Mouse (Mus musculus): ENCODE measurements around the gene Klrg1. TPM values are rescaled to one million over a fixed set of nuclear protein-coding genes. Genes with fewer than 3 reads are reported as not detected.

The Klrg1 gene
- not detected in 2 replicates for polyA plus RNA-seq (2015; fragmentation: Nextera tagmentation; extraction: Ambion mirVana)

GRCm38 (mm10) chr6:122282782-122283181 lies at the start of gene Klrg1:
TSS of gene Klrg1 (minus strand) at chr6:122282882.
- Histone ChIP-seq H3K9me3 (ENCODE audit: control insufficient read depth, low read length) (no peaks in the 10 kb centered on the region), H3K27me3 (ENCODE audit: control insufficient read depth, insufficient read depth, low read depth, low read length) (no peaks in the 10 kb centered on the region), H3K36me3 (ENCODE audit: control insufficient read depth, insufficient read depth, low read length) (no peaks in the 10 kb centered on the region), H3K9ac (ENCODE audit: low read length) (no peak within 1 kb of the TSS), H3K4me2 (ENCODE audit: low read depth, low read length) (no peak within 1 kb of the TSS), H3K27ac (ENCODE audit: low read length) (no peak within 1 kb of the TSS), H3K4me3 (ENCODE audit: low read length) (no peak within 1 kb of the TSS), H3K4me1 (replicated peaks; ENCODE audit: control insufficient read depth, insufficient read depth, low read length) (no peaks in the 10 kb centered on the region)
- no peak for ATAC-seq (ENCODE audit: low read depth)
- WGBS: 76% methylated on average over 6 of the region's 6 CpGs

DNA sequence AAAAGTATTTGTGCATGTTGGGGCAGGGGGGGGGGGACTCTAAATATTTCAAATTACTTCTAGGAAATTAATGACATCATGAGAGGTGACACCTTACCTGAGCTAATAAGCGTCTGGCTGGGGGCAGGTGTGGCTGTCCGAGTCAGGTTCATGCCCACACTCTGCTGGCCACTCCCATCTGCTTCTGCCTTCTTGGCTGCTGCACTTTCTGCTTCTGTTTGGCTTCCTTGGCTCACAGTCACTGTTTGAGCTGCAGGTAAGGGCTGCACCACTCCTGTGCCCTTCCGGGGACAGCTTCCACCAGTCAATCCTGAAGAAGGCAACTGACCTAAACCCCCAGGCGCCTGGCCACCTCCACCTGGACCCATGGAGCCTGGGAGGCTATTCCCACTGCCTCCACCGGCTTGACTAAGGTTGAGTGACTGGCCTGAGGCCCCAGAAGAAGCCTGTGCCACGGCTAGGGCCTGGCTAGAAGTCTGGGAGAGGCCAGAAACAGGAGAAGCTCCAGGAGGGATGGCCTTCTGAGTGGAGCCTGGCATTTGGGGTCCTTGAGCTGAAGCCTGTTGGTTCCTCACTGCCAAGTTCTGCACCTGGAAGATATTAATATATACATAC lies 42.8 kb upstream of the Klrg1 start:
- Histone ChIP-seq H3K27ac (ENCODE audit: low read length) (no peak overlapping the region), H3K4me1 (replicated peaks; ENCODE audit: control insufficient read depth, insufficient read depth, low read length) (no peaks in the 10 kb centered on the region), H3K4me2 (ENCODE audit: low read depth, low read length) (no peak overlapping the region), H3K36me3 (ENCODE audit: control insufficient read depth, insufficient read depth, low read length) (peaks cover 36% of the 10 kb centered on the region), H3K27me3 (ENCODE audit: control insufficient read depth, insufficient read depth, low read depth, low read length) (no peaks in the 10 kb centered on the region), H3K4me3 (ENCODE audit: low read length) (no peak overlapping the region), H3K9ac (ENCODE audit: low read length) (no peak overlapping the region), H3K9me3 (ENCODE audit: control insufficient read depth, low read length) (no peaks in the 10 kb centered on the region)
- WGBS: 87% methylated on average over 6 of the region's 6 CpGs
- ATAC-seq (ENCODE audit: low read depth): no peak

DNA sequence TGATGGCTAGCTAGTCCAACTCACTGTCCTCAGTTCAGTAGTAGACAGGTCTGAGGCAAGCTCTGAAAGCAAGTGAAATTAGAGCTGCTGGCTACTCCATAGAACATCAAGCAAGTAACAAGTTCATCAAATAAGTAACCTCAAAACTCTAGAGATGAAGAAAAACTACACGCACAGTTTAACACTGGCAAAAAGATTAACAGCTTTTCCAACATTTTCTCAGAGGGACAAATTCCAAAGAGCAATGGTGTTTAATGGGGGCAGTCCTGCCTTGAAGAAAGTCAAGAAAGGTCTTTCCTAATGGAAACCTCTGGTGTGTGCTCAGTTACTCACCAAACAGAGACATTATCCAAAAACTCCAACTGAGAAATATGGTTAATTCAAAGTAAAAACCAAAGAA lies 36.0 kb upstream of the Klrg1 start:
- H3K4me2 ChIP-seq (ENCODE audit: low read depth, low read length): no peak overlapping the region
- no peaks in the 10 kb centered on the region for H3K27me3 ChIP-seq (ENCODE audit: control insufficient read depth, insufficient read depth, low read depth, low read length)
- 95% methylated on average over 1 of the region's 1 CpGs for WGBS
- H3K9me3 ChIP-seq (ENCODE audit: control insufficient read depth, low read length): no peaks in the 10 kb centered on the region
- H3K4me1 ChIP-seq (replicated peaks; ENCODE audit: control insufficient read depth, insufficient read depth, low read length): no peaks in the 10 kb centered on the region
- no peak overlapping the region for H3K9ac ChIP-seq (ENCODE audit: low read length)
- H3K27ac ChIP-seq (ENCODE audit: low read length): no peak overlapping the region
- H3K36me3 ChIP-seq (ENCODE audit: control insufficient read depth, insufficient read depth, low read length): peaks cover 63% of the 10 kb centered on the region
- no peak overlapping the region for H3K4me3 ChIP-seq (ENCODE audit: low read length)
- ATAC-seq (ENCODE audit: low read depth): no peak

- no peak for ATAC-seq (ENCODE audit: low read depth)
- peak overlapping the region; percentile 90 for H3K4me3 ChIP-seq (ENCODE audit: low read length)
Measured at GRCm38 (mm10) chr6:122310187-122310820, 27.6 kb upstream of the Klrg1 start.

DNA sequence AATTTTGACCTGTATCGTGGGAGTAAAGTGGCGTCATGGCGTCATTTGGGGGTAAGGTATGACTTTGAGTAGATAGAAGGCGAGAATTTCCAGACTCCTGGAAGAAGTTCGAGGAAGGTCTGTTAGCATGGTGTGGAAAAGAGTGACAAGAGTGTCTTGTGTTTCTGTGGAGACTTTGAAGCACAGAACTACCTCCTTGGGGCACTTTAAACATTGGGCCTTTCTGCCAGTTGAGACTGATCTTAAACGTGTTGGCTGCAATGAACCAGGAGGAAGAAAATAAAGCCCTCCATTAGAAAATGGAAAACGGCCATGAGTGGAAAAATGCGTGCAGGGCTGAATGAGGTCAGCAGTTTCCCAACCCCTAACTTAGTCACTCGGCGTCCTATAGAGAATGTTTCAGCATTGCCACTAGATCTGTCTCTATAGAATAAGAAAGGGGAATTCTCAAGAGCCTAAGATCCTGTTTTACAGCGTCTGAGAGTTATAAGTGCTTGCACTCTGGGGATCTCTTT lies 26.8 kb upstream of the Klrg1 start:
- H3K4me3 ChIP-seq (ENCODE audit: low read length): peak overlapping the region; percentile 90
- H3K27ac ChIP-seq (ENCODE audit: low read length): peak overlapping the region; percentile 67
- 5% methylated on average over 11 of the region's 11 CpGs for WGBS
- no peak for ATAC-seq (ENCODE audit: low read depth)
- peak overlapping the region; percentile 96 for H3K9ac ChIP-seq (ENCODE audit: low read length)
- H3K4me1 ChIP-seq (replicated peaks; ENCODE audit: control insufficient read depth, insufficient read depth, low read length): peaks cover 15% of the 10 kb centered on the region
- no peaks in the 10 kb centered on the region for H3K27me3 ChIP-seq (ENCODE audit: control insufficient read depth, insufficient read depth, low read depth, low read length)
- no peaks in the 10 kb centered on the region for H3K9me3 ChIP-seq (ENCODE audit: control insufficient read depth, low read length)
- H3K36me3 ChIP-seq (ENCODE audit: control insufficient read depth, insufficient read depth, low read length): peaks cover 12% of the 10 kb centered on the region
- peak overlapping the region; percentile 92 for H3K4me2 ChIP-seq (ENCODE audit: low read depth, low read length)

More at GRCm38 (mm10) chr6:122310187-122310820, 27.6 kb upstream of the Klrg1 start:
- 44% methylated on average over 5 of the region's 5 CpGs for WGBS
- Histone ChIP-seq H3K36me3 (ENCODE audit: control insufficient read depth, insufficient read depth, low read length) (peaks cover 17% of the 10 kb centered on the region), H3K9me3 (ENCODE audit: control insufficient read depth, low read length) (no peaks in the 10 kb centered on the region), H3K27me3 (ENCODE audit: control insufficient read depth, insufficient read depth, low read depth, low read length) (no peaks in the 10 kb centered on the region), H3K9ac (ENCODE audit: low read length) (peak overlapping the region; percentile 96), H3K27ac (ENCODE audit: low read length) (no peak overlapping the region; the same call in 1 of the 2 replicates), H3K4me1 (replicated peaks; ENCODE audit: control insufficient read depth, insufficient read depth, low read length) (peaks cover 15% of the 10 kb centered on the region), H3K4me2 (ENCODE audit: low read depth, low read length) (peak overlapping the region; percentile 92)

DNA sequence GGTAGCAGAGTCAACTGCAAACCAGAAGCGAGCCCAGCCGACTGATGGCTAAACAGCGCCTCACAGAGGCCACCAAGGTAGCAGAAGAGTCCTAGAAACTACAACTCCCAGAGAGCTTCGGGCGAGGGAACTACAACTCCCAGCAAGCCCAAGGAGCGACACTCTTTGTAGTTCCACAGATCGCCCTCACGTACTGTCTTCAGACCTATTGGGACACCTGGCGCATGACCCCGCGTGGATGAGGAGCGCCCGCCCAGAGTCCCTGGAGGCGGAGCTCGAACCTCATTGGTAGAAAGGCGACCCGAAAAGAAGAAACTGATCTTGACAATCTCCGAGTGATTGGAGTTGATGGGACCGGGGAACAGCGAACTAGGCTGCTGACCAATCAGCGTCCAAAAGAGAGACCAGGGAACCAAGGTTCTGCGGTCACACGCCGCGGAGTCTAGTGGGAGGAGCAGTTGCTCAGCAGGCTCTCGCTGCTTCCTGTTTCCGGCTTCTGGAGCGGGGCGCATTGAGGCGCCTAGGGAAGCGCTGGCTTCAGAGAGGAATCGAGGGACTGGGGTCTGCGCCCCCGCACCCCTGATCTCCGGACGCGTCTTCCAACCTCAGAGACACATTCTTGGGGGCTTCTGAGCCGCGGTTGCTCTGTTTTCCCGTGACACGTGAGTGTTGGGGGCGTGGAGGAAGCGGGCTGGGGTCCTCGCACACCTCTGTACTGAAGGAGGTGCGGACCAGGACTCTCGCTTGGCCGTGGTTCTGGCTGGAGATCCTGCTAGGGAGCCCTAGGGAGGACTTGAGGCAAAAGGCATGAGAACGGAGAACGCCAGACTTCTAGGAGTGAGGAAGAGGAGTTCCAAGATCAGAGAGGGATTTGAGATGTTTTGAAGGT lies 26.1 kb upstream of the Klrg1 start, which contains the start of gene M6pr:
M6pr (plus strand) TSS at position 216 of the 889 bp plus-strand sequence.
- Histone ChIP-seq H3K27ac (ENCODE audit: low read length) (peak within 1 kb of the TSS; percentile 67), H3K36me3 (ENCODE audit: control insufficient read depth, insufficient read depth, low read length) (peaks cover 5% of the 10 kb centered on the region), H3K4me1 (replicated peaks; ENCODE audit: control insufficient read depth, insufficient read depth, low read length) (peaks cover 15% of the 10 kb centered on the region), H3K27me3 (ENCODE audit: control insufficient read depth, insufficient read depth, low read depth, low read length) (no peaks in the 10 kb centered on the region), H3K9ac (ENCODE audit: low read length) (peak within 1 kb of the TSS; percentile 96), H3K4me2 (ENCODE audit: low read depth, low read length) (peak within 1 kb of the TSS; percentile 92), H3K9me3 (ENCODE audit: control insufficient read depth, low read length) (no peaks in the 10 kb centered on the region), H3K4me3 (ENCODE audit: low read length) (peak within 1 kb of the TSS; percentile 90)
- WGBS: under 1% methylated on average over 49 of the region's 49 CpGs
- ATAC-seq (ENCODE audit: low read depth): peak; percentile 99

- Histone ChIP-seq H3K36me3 (ENCODE audit: control insufficient read depth, insufficient read depth, low read length) (no peaks in the 10 kb centered on the region), H3K9ac (ENCODE audit: low read length) (no peak overlapping the region), H3K27ac (ENCODE audit: low read length) (no peak overlapping the region), H3K4me3 (ENCODE audit: low read length) (peak overlapping the region; percentile 90), H3K9me3 (ENCODE audit: control insufficient read depth, low read length) (no peaks in the 10 kb centered on the region), H3K4me1 (replicated peaks; ENCODE audit: control insufficient read depth, insufficient read depth, low read length) (peaks cover 15% of the 10 kb centered on the region), H3K4me2 (ENCODE audit: low read depth, low read length) (peak overlapping the region; percentile 35), H3K27me3 (ENCODE audit: control insufficient read depth, insufficient read depth, low read depth, low read length) (no peaks in the 10 kb centered on the region)
- WGBS: 58% methylated on average over 6 of the region's 6 CpGs
- ATAC-seq (ENCODE audit: low read depth): no peak; the same call in 1 of the 2 replicates
Measured at GRCm38 (mm10) chr6:122308136-122308504, 25.4 kb upstream of the Klrg1 start.

DNA sequence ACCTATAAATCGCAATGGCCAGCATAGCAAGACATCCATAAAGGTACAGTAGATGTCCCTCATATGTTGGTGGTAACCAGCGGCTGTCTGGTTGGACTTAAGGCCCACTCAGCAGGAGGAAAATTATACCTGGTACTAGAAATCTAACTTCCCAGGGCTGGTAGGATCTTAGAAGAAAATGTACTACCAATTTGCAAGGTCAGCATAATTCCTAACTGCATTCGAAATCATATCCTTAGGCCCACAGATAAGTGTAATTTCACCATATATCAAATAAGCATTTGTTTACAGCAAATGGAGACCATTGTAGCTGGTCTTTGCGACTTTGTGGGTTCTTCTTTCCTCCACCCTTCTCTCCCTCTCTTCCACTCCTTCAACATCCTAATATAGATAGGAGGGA lies 24.0 kb upstream of the Klrg1 start:
- H3K36me3 ChIP-seq (ENCODE audit: control insufficient read depth, insufficient read depth, low read length): no peaks in the 10 kb centered on the region
- no peaks in the 10 kb centered on the region for H3K9me3 ChIP-seq (ENCODE audit: control insufficient read depth, low read length)
- no peak for ATAC-seq (ENCODE audit: low read depth)
- 80% methylated on average over 4 of the region's 4 CpGs for WGBS
- H3K4me3 ChIP-seq (ENCODE audit: low read length): no peak overlapping the region
- peaks cover 15% of the 10 kb centered on the region for H3K4me1 ChIP-seq (replicated peaks; ENCODE audit: control insufficient read depth, insufficient read depth, low read length)
- H3K4me2 ChIP-seq (ENCODE audit: low read depth, low read length): no peak overlapping the region
- no peak overlapping the region for H3K27ac ChIP-seq (ENCODE audit: low read length)
- no peak overlapping the region for H3K9ac ChIP-seq (ENCODE audit: low read length)
- H3K27me3 ChIP-seq (ENCODE audit: control insufficient read depth, insufficient read depth, low read depth, low read length): no peaks in the 10 kb centered on the region

Data from lung, embryonic 16.5 days (tissue).